In the genomic region with DNA sequence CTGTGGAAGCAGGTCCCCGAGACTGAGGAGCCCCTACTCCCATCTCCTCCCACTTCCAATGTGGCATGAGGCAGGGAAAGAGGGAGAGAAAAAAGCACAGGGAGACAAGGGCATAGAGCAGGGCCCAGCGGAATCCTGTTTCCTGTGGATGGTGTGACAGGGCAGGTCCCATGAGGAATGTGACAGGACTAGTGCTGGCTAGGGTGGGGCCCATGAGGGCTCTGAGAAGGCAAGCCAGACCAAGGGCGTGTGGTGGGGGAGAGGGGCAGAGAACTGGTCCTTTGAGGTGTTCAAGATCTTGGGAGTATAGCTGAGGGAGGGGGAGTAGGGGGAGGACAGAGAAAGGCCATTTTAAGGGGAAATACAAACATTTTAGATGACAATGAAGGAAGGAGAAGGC, we compare ENCODE assay signal across 24 mouse cellular contexts. TPM values are rescaled to one million over a fixed set of nuclear protein-coding genes. Genes with fewer than 3 reads are reported as not detected.
DNase-seq lines count a peak whose midpoint lies in the region; ATAC-seq and TF ChIP-seq lines count a peak whose summit lies in the region.
"Had no signal": no experiment of that assay in that cellular context is flagged by ENCODE, and none has a peak within 500 bp of the region (broad histone marks: within the 10 kb centered on the region; RNA-seq: fewer than 3 reads in every experiment).

No protein-coding gene starts in this region.

- TF ChIP-seq CTCF in intestine, postnatal 0 days (IDR thresholded peaks at IDR 0.05; ENCODE audit: low read depth) = no peak

- H3K4me1 ChIP-seq in intestine, embryonic 15.5 days (replicated peaks) = no peaks in the 10 kb centered on the region
- no peaks in the 10 kb centered on the region for H3K4me1 ChIP-seq in intestine, postnatal 0 days (replicated peaks; ENCODE audit: control insufficient read depth, insufficient read depth, low read length)
- H3K4me1 ChIP-seq in neural tube, embryonic 12.5 days = peaks cover 8% of the 10 kb centered on the region; the same call in 1 of the 2 replicates
- H3K4me1 ChIP-seq in neural tube, embryonic 15.5 days = no peaks in the 10 kb centered on the region
- H3K4me1 ChIP-seq in intestine, embryonic 16.5 days (ENCODE audit: control insufficient read depth, insufficient read depth, low read length) = no peaks in the 10 kb centered on the region
- H3K4me1 ChIP-seq: embryonic facial prominence, embryonic 12.5 days; forebrain, embryonic 13.5 days had no signal

- no peak overlapping the region for H3K4me2 ChIP-seq in intestine, embryonic 15.5 days (replicated peaks)
- H3K4me2 ChIP-seq in intestine, postnatal 0 days (replicated peaks; ENCODE audit: low read depth) = no peak overlapping the region
- H3K4me2 ChIP-seq in neural tube, embryonic 12.5 days (replicated peaks) = no peak overlapping the region
- H3K4me2 ChIP-seq in neural tube, embryonic 15.5 days = no peak overlapping the region
- no peak overlapping the region for H3K4me2 ChIP-seq in intestine, embryonic 16.5 days (ENCODE audit: low read depth, low read length)
- H3K4me2 ChIP-seq: embryonic facial prominence, embryonic 12.5 days; forebrain, embryonic 13.5 days; heart, embryonic 11.5 days; heart, embryonic 15.5 days; hindbrain, embryonic 12.5 days had no signal

- H3K27ac ChIP-seq in intestine, embryonic 15.5 days = no peak overlapping the region
- H3K27ac ChIP-seq in intestine, postnatal 0 days (ENCODE audit: low read depth, low read length) = no peak overlapping the region
- H3K27ac ChIP-seq in neural tube, embryonic 12.5 days = no peak overlapping the region
- no peak overlapping the region for H3K27ac ChIP-seq in neural tube, embryonic 15.5 days (replicated peaks)
- no peak overlapping the region for H3K27ac ChIP-seq in intestine, embryonic 16.5 days (ENCODE audit: low read length)
- H3K27ac ChIP-seq: embryonic facial prominence, embryonic 12.5 days; forebrain, embryonic 13.5 days; heart, adult 2 months; hindbrain, embryonic 12.5 days had no signal

- H3K9ac ChIP-seq in intestine, embryonic 15.5 days = no peak overlapping the region
- no peak overlapping the region for H3K9ac ChIP-seq in intestine, postnatal 0 days (ENCODE audit: low read depth, low read length)
- H3K9ac ChIP-seq in neural tube, embryonic 12.5 days = 0 out of 2 replicates have a peak overlapping the region, but pooled peaks have one; percentile 2
- no peak overlapping the region for H3K9ac ChIP-seq in neural tube, embryonic 15.5 days (replicated peaks)
- no peak overlapping the region for H3K9ac ChIP-seq in intestine, embryonic 16.5 days (ENCODE audit: low read depth, low read length)
- H3K9ac ChIP-seq: embryonic facial prominence, embryonic 12.5 days; forebrain, embryonic 13.5 days; forebrain, postnatal 0 days; heart, embryonic 15.5 days; hindbrain, embryonic 12.5 days had no signal

- peak; percentile 57 for ATAC-seq in intestine, embryonic 15.5 days
- ATAC-seq in intestine, postnatal 0 days = no peak
- no peak for ATAC-seq in neural tube, embryonic 12.5 days (ENCODE audit: low FRiP score, low read depth)
- ATAC-seq in neural tube, embryonic 15.5 days (ENCODE audit: low FRiP score) = no peak
- ATAC-seq in intestine, embryonic 16.5 days = peak; percentile 41; the same call in 1 of the 2 replicates
- ATAC-seq in monocyte, adult 5-6 weeks (replicated peaks; ENCODE audit: insufficient number of reproducible peaks, low FRiP score, low TSS enrichment, poor library complexity, severe bottlenecking) = no peak
- ATAC-seq: forebrain, embryonic 13.5 days; forebrain, postnatal 0 days; hindbrain, embryonic 16.5 days; Patski had no signal

- H3K9me3 ChIP-seq in intestine, embryonic 15.5 days = no peaks in the 10 kb centered on the region
- no peaks in the 10 kb centered on the region for H3K9me3 ChIP-seq in intestine, postnatal 0 days (ENCODE audit: control insufficient read depth)
- no peaks in the 10 kb centered on the region for H3K9me3 ChIP-seq in neural tube, embryonic 12.5 days
- no peaks in the 10 kb centered on the region for H3K9me3 ChIP-seq in neural tube, embryonic 15.5 days (replicated peaks)
- H3K9me3 ChIP-seq in intestine, embryonic 16.5 days (ENCODE audit: control insufficient read depth, low read length) = no peaks in the 10 kb centered on the region
- H3K9me3 ChIP-seq: embryonic facial prominence, embryonic 12.5 days; forebrain, embryonic 13.5 days; heart, embryonic 15.5 days; hindbrain, embryonic 12.5 days had no signal

- 69% methylated on average over 3 of the region's 3 CpGs for WGBS in intestine, embryonic 15.5 days
- 72% methylated on average over 3 of the region's 3 CpGs for WGBS in intestine, postnatal 0 days
- 81% methylated on average over 3 of the region's 3 CpGs for WGBS in neural tube, embryonic 12.5 days
- 85% methylated on average over 3 of the region's 3 CpGs for WGBS in neural tube, embryonic 15.5 days
- whole genome bisulfite sequencing in intestine, embryonic 16.5 days = 71% methylated on average over 3 of the region's 3 CpGs

- H3K27me3 ChIP-seq in intestine, embryonic 15.5 days (replicated peaks) = no peaks in the 10 kb centered on the region
- no peaks in the 10 kb centered on the region for H3K27me3 ChIP-seq in intestine, postnatal 0 days (replicated peaks; ENCODE audit: control insufficient read depth, insufficient read depth, low read length)
- no peaks in the 10 kb centered on the region for H3K27me3 ChIP-seq in neural tube, embryonic 12.5 days (replicated peaks)
- no peaks in the 10 kb centered on the region for H3K27me3 ChIP-seq in neural tube, embryonic 15.5 days (replicated peaks)
- H3K27me3 ChIP-seq in intestine, embryonic 16.5 days (replicated peaks; ENCODE audit: control insufficient read depth, insufficient read depth, low read length) = no peaks in the 10 kb centered on the region
- H3K27me3 ChIP-seq: CH12.LX; embryonic facial prominence, embryonic 12.5 days; forebrain, embryonic 13.5 days; heart, embryonic 15.5 days; hindbrain, embryonic 12.5 days; Patski had no signal

- no peaks in the 10 kb centered on the region for H3K36me3 ChIP-seq in intestine, embryonic 15.5 days
- H3K36me3 ChIP-seq in intestine, postnatal 0 days (ENCODE audit: control insufficient read depth, insufficient read depth) = no peaks in the 10 kb centered on the region; the same call in 1 of the 2 replicates
- H3K36me3 ChIP-seq in neural tube, embryonic 12.5 days = peaks cover 14% of the 10 kb centered on the region
- H3K36me3 ChIP-seq in neural tube, embryonic 15.5 days = peaks cover 15% of the 10 kb centered on the region; the same call in 1 of the 2 replicates
- H3K36me3 ChIP-seq in intestine, embryonic 16.5 days (ENCODE audit: control insufficient read depth, insufficient read depth, low read length) = no peaks in the 10 kb centered on the region; the same call in 1 of the 2 replicates
- H3K36me3 ChIP-seq: embryonic facial prominence, embryonic 12.5 days; heart, embryonic 15.5 days; hindbrain, embryonic 12.5 days had no signal

- H3K4me3 ChIP-seq in intestine, embryonic 15.5 days (replicated peaks) = no peak overlapping the region
- H3K4me3 ChIP-seq in intestine, postnatal 0 days (ENCODE audit: low read depth, low read length) = no peak overlapping the region
- H3K4me3 ChIP-seq in neural tube, embryonic 12.5 days = no peak overlapping the region
- no peak overlapping the region for H3K4me3 ChIP-seq in neural tube, embryonic 15.5 days (replicated peaks)
- H3K4me3 ChIP-seq in intestine, embryonic 16.5 days (ENCODE audit: low read length) = no peak overlapping the region
- H3K4me3 ChIP-seq: embryonic facial prominence, embryonic 12.5 days; forebrain, embryonic 13.5 days; heart, adult 2 months; heart, embryonic 15.5 days; hindbrain, embryonic 12.5 days had no signal

- DNase-seq in kidney, postnatal 10 days = no peak
- DNase-seq: adrenal gland, postnatal 10 days; cerebellum, adult 11 months; cerebellum, adult 8-10 months; cerebellum, postnatal 14 days; embryo, embryonic 11 days; forebrain, postnatal 0 days; gastrocnemius, postnatal 14 days; heart, adult 2 months; heart, postnatal 36 days had no signal

RNA-seq across cellular contexts. Expression of a gene that starts 24.0 kb away (rescaled TPM):
- 8.7 and 11.6 TPM in 2 replicates for polyA plus RNA-seq in intestine, embryonic 15.5 days (2015; fragmentation: Nextera tagmentation; extraction: Ambion mirVana)
- 7.0 and 7.2 TPM in 2 replicates for polyA plus RNA-seq in intestine, postnatal 0 days (2015; fragmentation: Nextera tagmentation; extraction: Ambion mirVana)
- polyA plus RNA-seq in neural tube, embryonic 12.5 days (2016; fragmentation: Nextera tagmentation; extraction: Ambion mirVana) = 16.1 and 17.9 TPM in 2 replicates
- polyA plus RNA-seq in neural tube, embryonic 15.5 days (2015; fragmentation: Nextera tagmentation; extraction: Ambion mirVana) = 19.7 and 21.5 TPM in 2 replicates
- 6.4 and 7.3 TPM in 2 replicates for polyA plus RNA-seq in intestine, embryonic 16.5 days (2015; fragmentation: Nextera tagmentation; extraction: Ambion mirVana)
- 16.6 to 50.9 TPM (median 25.0 TPM) in 3 replicates for total RNA-seq in monocyte, adult 5-6 weeks (2017)

Comparison
In these comparisons a context has a peak if more than half of its experiments do, and no peak if none do; other contexts are left out.
1. ATAC-seq: peak in intestine, embryonic 15.5 days (single experiment) and intestine, embryonic 16.5 days (single experiment); none in intestine, postnatal 0 days (single experiment), neural tube, embryonic 12.5 days (single experiment), neural tube, embryonic 15.5 days (single experiment) and monocyte, adult 5-6 weeks (single experiment).